ENCODE assay signal across 22 mouse cellular contexts in the genomic region with DNA sequence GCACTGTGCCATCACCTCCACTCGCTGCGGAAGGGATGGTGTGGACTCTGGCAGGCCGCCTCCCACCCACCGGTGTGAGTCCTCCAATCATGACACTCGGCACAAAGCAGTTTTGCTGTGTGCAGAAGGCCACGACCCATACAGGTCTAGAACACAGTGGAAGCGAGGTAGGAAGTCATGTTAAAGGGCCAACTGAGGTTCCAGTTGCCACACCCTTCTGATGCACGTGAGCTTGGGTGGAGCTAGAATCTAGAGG. TPM values are rescaled to one million over a fixed set of nuclear protein-coding genes. Genes with fewer than 3 reads are reported as not detected.
"Had no signal": no experiment of that assay in that cellular context is flagged by ENCODE, and none has a peak within 500 bp of the region (broad histone marks: within the 10 kb centered on the region; RNA-seq: fewer than 3 reads in every experiment).

No protein-coding gene starts in this region.

- H3K4me3 ChIP-seq: kidney, embryonic 15.5 days; limb, embryonic 10.5 days; limb, embryonic 13.5 days; liver, embryonic 13.5 days; midbrain, embryonic 10.5 days; midbrain, embryonic 13.5 days; stomach, embryonic 15.5 days had no signal

- ATAC-seq: lung, postnatal 0 days; midbrain, embryonic 13.5 days; midbrain, embryonic 16.5 days had no signal

- H3K9ac ChIP-seq: kidney, embryonic 15.5 days; limb, embryonic 13.5 days; liver, embryonic 13.5 days; lung, embryonic 14.5 days; midbrain, embryonic 13.5 days; stomach, embryonic 15.5 days had no signal

- H3K27me3 ChIP-seq: kidney, embryonic 15.5 days; limb, embryonic 13.5 days; liver, embryonic 13.5 days; midbrain, embryonic 13.5 days; stomach, embryonic 15.5 days had no signal

- H3K27ac ChIP-seq: kidney, embryonic 15.5 days; limb, embryonic 10.5 days; limb, embryonic 13.5 days; liver, embryonic 13.5 days; macrophage; midbrain, embryonic 10.5 days; midbrain, embryonic 13.5 days; stomach, embryonic 15.5 days had no signal

- H3K4me2 ChIP-seq: kidney, embryonic 15.5 days; limb, embryonic 13.5 days; liver, embryonic 13.5 days; lung, embryonic 14.5 days; midbrain, embryonic 13.5 days; stomach, embryonic 15.5 days had no signal

- H3K4me1 ChIP-seq: limb, embryonic 10.5 days; limb, embryonic 13.5 days had no signal

- DNase-seq: kidney, postnatal 10 days; layer of hippocampus, adult 9-11 months; liver, embryonic 13.5 days; lung, embryonic 14.5 days; right cerebral cortex, adult 18-20 months; right cerebral cortex, postnatal 14 days; right cerebral cortex, postnatal 4 days; thymus, postnatal 25 days had no signal

- H3K9me3 ChIP-seq: kidney, embryonic 15.5 days; limb, embryonic 10.5 days; limb, embryonic 13.5 days; liver, embryonic 13.5 days; midbrain, embryonic 10.5 days; midbrain, embryonic 13.5 days; stomach, embryonic 15.5 days had no signal

RNA-seq across cellular contexts. Expression of a gene that starts 59.3 kb away (rescaled TPM):
- total RNA-seq: left cerebral cortex, adult 18-20 months; liver, adult 2 months; megakaryocyte, adult 5-6 weeks; monocyte, adult 5-6 weeks had no signal
- polyA plus RNA-seq: limb, embryonic 10.5 days; limb, embryonic 13.5 days; liver, adult 2 months; macrophage; midbrain, embryonic 10.5 days; neural tube, embryonic 11.5 days had no signal
